In genomic region chr6:111293505-111294001, GRCm38 (mm10) we compare ENCODE assay signal across 20 mouse cellular contexts.
DNase-seq lines count a peak whose midpoint lies in the region; ATAC-seq and TF ChIP-seq lines count a peak whose summit lies in the region.
"Had no signal": no experiment of that assay in that cellular context is flagged by ENCODE, and none has a peak within 500 bp of the region (broad histone marks: within the 10 kb centered on the region; RNA-seq: fewer than 3 reads in every experiment).

No protein-coding gene starts in this region.

- no peak overlapping the region for H3K4me3 ChIP-seq in hindbrain, embryonic 12.5 days
- no peak overlapping the region for H3K4me3 ChIP-seq in midbrain, postnatal 0 days (ENCODE audit: low read depth, low read length)
- H3K4me3 ChIP-seq: intestine, embryonic 15.5 days; limb, embryonic 15.5 days had no signal

- no peak overlapping the region for H3K27ac ChIP-seq in hindbrain, embryonic 12.5 days
- no peak overlapping the region for H3K27ac ChIP-seq in midbrain, postnatal 0 days (ENCODE audit: low read depth, low read length)
- H3K27ac ChIP-seq: intestine, embryonic 15.5 days; limb, embryonic 15.5 days; stomach, postnatal 0 days had no signal

- no peak for TF ChIP-seq CTCF in midbrain, postnatal 0 days (IDR thresholded peaks at IDR 0.05)

- no peaks in the 10 kb centered on the region for H3K27me3 ChIP-seq in hindbrain, embryonic 12.5 days
- H3K27me3 ChIP-seq in midbrain, postnatal 0 days (ENCODE audit: insufficient read depth, low read length) = no peaks in the 10 kb centered on the region
- H3K27me3 ChIP-seq: intestine, embryonic 15.5 days; limb, embryonic 15.5 days had no signal

- H3K36me3 ChIP-seq in hindbrain, embryonic 12.5 days = no peaks in the 10 kb centered on the region
- no peaks in the 10 kb centered on the region for H3K36me3 ChIP-seq in midbrain, postnatal 0 days (ENCODE audit: insufficient read depth, low read length)
- H3K36me3 ChIP-seq: intestine, embryonic 15.5 days; limb, embryonic 15.5 days had no signal

- 38% methylated on average over 5 of the region's 5 CpGs for WGBS in hindbrain, embryonic 12.5 days
- 29% methylated on average over 5 of the region's 5 CpGs for WGBS in midbrain, postnatal 0 days

- H3K9me3 ChIP-seq in hindbrain, embryonic 12.5 days (replicated peaks) = no peaks in the 10 kb centered on the region
- no peaks in the 10 kb centered on the region for H3K9me3 ChIP-seq in midbrain, postnatal 0 days (ENCODE audit: low read length)
- H3K9me3 ChIP-seq: intestine, embryonic 15.5 days; limb, embryonic 15.5 days had no signal

- no peak overlapping the region for H3K9ac ChIP-seq in hindbrain, embryonic 12.5 days
- no peak overlapping the region for H3K9ac ChIP-seq in midbrain, postnatal 0 days (replicated peaks; ENCODE audit: low read length, poor library complexity, severe bottlenecking)
- H3K9ac ChIP-seq: intestine, embryonic 15.5 days; limb, embryonic 15.5 days; liver, postnatal 0 days had no signal

- H3K4me2 ChIP-seq in hindbrain, embryonic 12.5 days (replicated peaks) = no peak overlapping the region
- no peak overlapping the region for H3K4me2 ChIP-seq in midbrain, postnatal 0 days (ENCODE audit: low read depth, low read length, poor library complexity, severe bottlenecking)
- H3K4me2 ChIP-seq: intestine, embryonic 15.5 days; limb, embryonic 15.5 days had no signal

- no peaks in the 10 kb centered on the region for H3K4me1 ChIP-seq in hindbrain, embryonic 12.5 days
- H3K4me1 ChIP-seq in midbrain, postnatal 0 days (ENCODE audit: insufficient read depth, low read length) = no peaks in the 10 kb centered on the region; the same call in 1 of the 2 replicates
- H3K4me1 ChIP-seq: intestine, embryonic 15.5 days; limb, embryonic 15.5 days had no signal

- peak; percentile 3 for DNase-seq in embryo, embryonic 10.5 days (ENCODE audit: low spot score)
- no peak for DNase-seq in embryo, embryonic 9.5 days (ENCODE audit: extremely low spot score)
- peak; percentile 69 for DNase-seq in brain, adult 2 months (ENCODE audit: low read depth, low spot score)
- DNase-seq in midbrain, postnatal 0 days (ENCODE audit: low spot score) = peak; percentile 60
- no peak for DNase-seq in right cerebral cortex, postnatal 36 days (ENCODE audit: low spot score in 2 of 2)
- DNase-seq in lung, postnatal 4 days = no peak
- no peak for DNase-seq in natural killer cell, adult 2 months (ENCODE audit: low spot score in 2 of 2)
- DNase-seq: adrenal gland, postnatal 36 days; gastrocnemius, postnatal 14 days; heart, postnatal 10 days; kidney, postnatal 10 days; liver, postnatal 0 days; lung, postnatal 36 days; spleen, adult 18-20 months; thymus, postnatal 4 days had no signal

- peak; percentile 81 for ATAC-seq in hindbrain, embryonic 12.5 days (ENCODE audit: low FRiP score)
- peak; percentile 41; the same call in 1 of the 2 replicates for ATAC-seq in midbrain, postnatal 0 days (ENCODE audit: low FRiP score)
- ATAC-seq: activated CD4-positive, CD25-positive, alpha-beta regulatory T cell, adult 4 months; intestine, embryonic 15.5 days; liver, postnatal 0 days had no signal

Comparison
In these comparisons a context has a peak if more than half of its experiments do, and no peak if none do; other contexts are left out.
1. DNase-seq: peak in embryo, embryonic 10.5 days (single experiment), brain, adult 2 months (single experiment) and midbrain, postnatal 0 days (single experiment); none in embryo, embryonic 9.5 days (single experiment), right cerebral cortex, postnatal 36 days (0 of 2), lung, postnatal 4 days (0 of 2) and natural killer cell, adult 2 months (0 of 2).